Mouse (Mus musculus) testis, adult 2 months (tissue): ENCODE measurements around the gene Rpp25l.

Source experiments
- CTCF ChIP-seq: fragments of 200-500 bp; IDR thresholded peaks from 2 replicates; pipeline ENCODE4 v1.5.1; 2012; ENCODE audit warnings: low read depth, mild to moderate bottlenecking, inconsistent platforms, low read length, moderate library complexity; ENCODE audit not compliant: control insufficient read depth, insufficient read depth, insufficient replicate concordance
- POLR2A ChIP-seq: fragments of 200-500 bp; IDR thresholded peaks from 2 replicates; pipeline ENCODE4 v1.6.1; 2012; ENCODE audit warnings: low read depth, mild to moderate bottlenecking, inconsistent platforms, low read length, moderate library complexity; ENCODE audit not compliant: control insufficient read depth

GRCm38 (mm10) chr4:41737602-41738255 is 24.4 kb upstream of the Rpp25l start:
- peak; percentile 67; the same call in 1 of the 2 replicates for TF ChIP-seq CTCF
- no peak for TF ChIP-seq POLR2A
